Mouse (Mus musculus): ENCODE data around the gene Ctsll3. TPM values are rescaled to one million over a fixed set of nuclear protein-coding genes. Genes with fewer than 3 reads are reported as not detected.

Gene Ctsll3
- total RNA-seq, 4 experiments from 2014 or later = not detected

GRCm38 (mm10) chr13:60748556-60748955, 54.1 kb downstream of the Ctsll3 start:
- DNase-seq (ENCODE audit: low spot score in 2 of 2) = no peak

Other genes starting within 250 kb of the Ctsll3 start
- gene Dapk1, start 200.9 kb downstream of the Ctsll3 start, total RNA-seq (2022) = 100 to 1,000 TPM in 3 of 4 experiments, 10 to 100 TPM in 1; 96.3 to 132 (median 118) TPM
- not detected for gene BC051665, start 16.5 kb downstream of the Ctsll3 start, total RNA-seq (2022)
- under 1 TPM in 1 of 4 experiments, not detected in 3; 0.29 TPM for gene 4930486L24Rik, start 61.6 kb upstream of the Ctsll3 start, total RNA-seq (2022)
- gene Gm49392, start 94.0 kb upstream of the Ctsll3 start, total RNA-seq (2022) = under 1 TPM in 2 of 4 experiments, not detected in 2; 0.22 to 0.98 TPM
- 1 to 10 TPM in 3 of 4 experiments, not detected in 1; 1.4 to 3.0 (median 2.1) TPM for gene Ctla2b, start 94.6 kb upstream of the Ctsll3 start, total RNA-seq (2022)
- not detected for gene Tpbpb, start 102.0 kb upstream of the Ctsll3 start, total RNA-seq (2022)
- gene Gm49393, start 132.7 kb upstream of the Ctsll3 start, total RNA-seq (2022) = not detected
- gene Gm49391, start 133.7 kb upstream of the Ctsll3 start, total RNA-seq (2022) = 1 to 10 TPM in 1 of 4 experiments, under 1 TPM in 1, not detected in 2; 0.74 to 2.5 TPM
- gene Ctla2a, start 133.8 kb upstream of the Ctsll3 start, total RNA-seq (2022) = 10 to 100 TPM; 17.6 to 20.4 (median 19.3) TPM
- not detected for gene Tpbpa, start 139.1 kb upstream of the Ctsll3 start, total RNA-seq (2022)
- not detected for gene Ctsj, start 203.1 kb upstream of the Ctsll3 start, total RNA-seq (2022)
- not detected for gene Ctsq, start 237.8 kb upstream of the Ctsll3 start, total RNA-seq (2022)